Mouse (Mus musculus): ENCODE results near the gene Gm45618. TPM values are rescaled to one million over a fixed set of nuclear protein-coding genes. Genes with fewer than 3 reads are reported as not detected.
"Not testable (repeated sequence)": the region's sequence is repeated elsewhere in the genome, so short reads cannot be mapped to it uniquely, and the experiment has no call there.

Gene Gm45618
- polyA plus RNA-seq (2012; rRNA removed): not detected in 2 replicates

DNA sequence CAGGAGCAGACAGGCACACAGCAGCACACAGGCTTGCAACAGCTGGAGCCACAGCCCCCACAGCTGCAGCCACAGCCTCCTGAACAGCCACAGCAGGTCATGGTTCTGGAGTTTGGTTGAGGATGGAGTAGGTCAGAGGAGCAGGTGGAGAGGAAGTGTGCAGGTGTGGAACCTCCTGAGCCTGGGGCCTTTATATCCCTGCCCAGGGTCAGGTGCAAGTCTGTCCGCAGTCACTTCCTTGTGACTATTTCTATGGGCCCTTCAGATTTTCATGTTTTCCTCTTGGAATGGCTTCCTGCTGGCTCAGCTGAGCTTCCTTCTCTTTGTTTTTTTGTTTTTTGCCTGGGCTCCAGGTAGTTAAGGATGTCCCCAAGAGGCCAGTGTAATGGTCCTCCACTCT lies at the start of gene Gm45618:
Gene Gm45618 (minus strand): TSS at position 101 of the 400 bp plus-strand sequence.
- not testable (repeated sequence) for H3K4me3 ChIP-seq (ENCODE audit: low read depth, low read length); H3K27me3 ChIP-seq (ENCODE audit: control insufficient read depth, insufficient read depth, low read length); H3K4me1 ChIP-seq (ENCODE audit: control insufficient read depth, insufficient read depth, insufficient read length, low read length); H3K36me3 ChIP-seq (ENCODE audit: control insufficient read depth, insufficient read depth, low read length); H3K27ac ChIP-seq (ENCODE audit: insufficient read depth, low read depth, low read length)
- WGBS: 52% methylated on average over 1 of the region's 1 CpGs

DNA sequence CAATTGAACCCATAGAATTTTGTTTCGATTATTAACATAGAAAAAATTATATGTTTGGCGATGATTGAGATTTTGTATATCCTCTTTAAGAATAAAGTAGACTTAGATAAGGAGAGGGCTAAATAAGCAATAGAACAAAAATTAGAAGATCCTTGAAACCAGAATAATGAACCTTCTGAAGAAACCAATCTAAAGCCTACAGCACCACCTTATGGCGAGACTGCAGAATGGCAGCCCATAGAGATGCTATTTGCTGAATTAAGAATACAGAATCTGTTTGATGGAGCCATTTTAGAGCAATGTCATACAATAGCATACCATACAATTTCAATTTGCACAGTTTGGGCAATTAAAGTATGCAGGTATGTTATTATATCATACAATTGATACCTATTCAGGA lies 49.3 kb upstream of the Gm45618 start:
- no peaks in the 10 kb centered on the region; the same call in 1 of the 2 replicates for H3K27me3 ChIP-seq (ENCODE audit: control insufficient read depth, insufficient read depth, low read length)
- 49% methylated on average over 3 of the region's 3 CpGs for WGBS
- H3K4me1 ChIP-seq (ENCODE audit: control insufficient read depth, insufficient read depth, insufficient read length, low read length): no peaks in the 10 kb centered on the region
- TF ChIP-seq CTCF (IDR thresholded peaks at IDR 0.05; ENCODE audit: extremely low read depth, insufficient read length, insufficient replicate concordance, low read depth, low read length) (no peak), POLR2A (IDR thresholded peaks at IDR 0.05; ENCODE audit: low read depth, low read length) (no peak)
- H3K4me3 ChIP-seq (ENCODE audit: low read depth, low read length): no peak overlapping the region
- H3K36me3 ChIP-seq (ENCODE audit: control insufficient read depth, insufficient read depth, low read length): no peaks in the 10 kb centered on the region
- H3K27ac ChIP-seq (ENCODE audit: insufficient read depth, low read depth, low read length): no peak overlapping the region

DNA sequence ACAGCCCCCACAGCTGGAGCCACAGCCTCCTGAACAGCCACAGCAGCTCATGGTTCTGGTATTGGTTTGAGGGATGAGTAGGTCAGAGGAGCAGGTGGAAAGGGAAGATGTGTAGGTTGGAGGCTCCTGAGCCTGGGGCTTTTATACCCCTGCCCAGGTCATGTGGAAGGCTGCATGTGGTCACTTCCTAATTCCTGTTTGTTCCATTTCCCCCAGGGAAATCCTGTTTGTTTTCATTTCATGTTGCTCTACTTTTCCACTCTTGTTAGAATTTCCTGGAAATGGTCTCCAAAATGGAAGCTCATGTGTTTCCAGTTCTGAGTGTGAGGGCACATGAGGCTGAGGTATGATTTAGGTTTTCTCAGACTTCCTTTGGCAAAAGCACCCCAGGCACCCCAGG lies 45.1 kb upstream of the Gm45618 start, which contains the start of gene Gm4553:
Gene Gm4553 (minus strand): TSS at position 101 of the 400 bp plus-strand sequence.
- not testable (repeated sequence) for H3K27me3 ChIP-seq (ENCODE audit: control insufficient read depth, insufficient read depth, low read length); H3K27ac ChIP-seq (ENCODE audit: insufficient read depth, low read depth, low read length); H3K36me3 ChIP-seq (ENCODE audit: control insufficient read depth, insufficient read depth, low read length); H3K4me3 ChIP-seq (ENCODE audit: low read depth, low read length); H3K4me1 ChIP-seq (ENCODE audit: control insufficient read depth, insufficient read depth, insufficient read length, low read length)

DNA sequence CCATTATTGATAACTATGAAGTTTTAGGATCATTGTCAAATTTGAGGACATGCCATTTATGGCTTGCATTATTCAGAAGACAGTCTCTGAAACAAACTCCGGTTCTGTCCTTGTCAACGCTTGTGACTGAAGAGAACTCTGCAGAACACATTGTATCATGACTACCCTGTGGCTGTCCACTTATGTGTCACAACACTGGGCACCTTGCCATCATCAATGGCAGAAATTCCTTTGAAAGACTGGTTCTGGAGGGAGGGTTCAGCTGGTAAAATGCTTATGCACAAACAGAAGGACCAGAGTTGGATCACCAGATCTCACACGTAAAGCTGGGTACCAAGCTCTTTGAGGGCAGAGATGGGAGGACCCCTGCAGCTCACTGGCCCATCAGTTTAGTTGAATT lies 38.8 kb upstream of the Gm45618 start:
- WGBS: 95% methylated on average over 3 of the region's 3 CpGs
- Histone ChIP-seq H3K36me3 (ENCODE audit: control insufficient read depth, insufficient read depth, low read length) (no peaks in the 10 kb centered on the region), H3K4me3 (ENCODE audit: low read depth, low read length) (no peak overlapping the region), H3K27ac (ENCODE audit: insufficient read depth, low read depth, low read length) (no peak overlapping the region), H3K4me1 (ENCODE audit: control insufficient read depth, insufficient read depth, insufficient read length, low read length) (no peaks in the 10 kb centered on the region), H3K27me3 (ENCODE audit: control insufficient read depth, insufficient read depth, low read length) (no peaks in the 10 kb centered on the region)
- TF ChIP-seq POLR2A (IDR thresholded peaks at IDR 0.05; ENCODE audit: low read depth, low read length): no peak

DNA sequence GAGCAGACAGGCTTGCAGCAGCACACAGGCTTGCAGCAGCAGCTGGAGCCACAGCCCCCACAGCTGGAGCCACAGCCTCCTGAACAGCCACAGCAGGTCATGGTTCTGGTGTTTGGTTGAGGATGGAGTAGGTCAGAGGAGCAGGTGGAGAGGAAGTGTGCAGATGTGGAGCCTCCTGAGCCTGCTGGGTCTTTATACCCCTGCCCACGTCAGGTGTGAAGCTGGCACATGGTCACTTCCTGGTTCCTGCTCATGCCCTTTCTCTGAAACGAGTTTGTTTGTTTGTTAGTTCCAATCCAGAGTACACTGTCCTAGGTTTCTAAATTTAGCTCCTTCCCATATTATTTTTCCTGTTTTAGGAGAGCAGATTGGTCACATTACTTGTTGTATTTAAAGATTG lies 36.5 kb upstream of the Gm45618 start, which contains the start of gene Gm29735:
Gene Gm29735 (minus strand): TSS at position 101 of the 400 bp plus-strand sequence.
- not testable (repeated sequence) for H3K4me3 ChIP-seq (ENCODE audit: low read depth, low read length); H3K27me3 ChIP-seq (ENCODE audit: control insufficient read depth, insufficient read depth, low read length); H3K36me3 ChIP-seq (ENCODE audit: control insufficient read depth, insufficient read depth, low read length); H3K4me1 ChIP-seq (ENCODE audit: control insufficient read depth, insufficient read depth, insufficient read length, low read length); H3K27ac ChIP-seq (ENCODE audit: insufficient read depth, low read depth, low read length)
- WGBS: 29% methylated on average over 2 of the region's 2 CpGs

DNA sequence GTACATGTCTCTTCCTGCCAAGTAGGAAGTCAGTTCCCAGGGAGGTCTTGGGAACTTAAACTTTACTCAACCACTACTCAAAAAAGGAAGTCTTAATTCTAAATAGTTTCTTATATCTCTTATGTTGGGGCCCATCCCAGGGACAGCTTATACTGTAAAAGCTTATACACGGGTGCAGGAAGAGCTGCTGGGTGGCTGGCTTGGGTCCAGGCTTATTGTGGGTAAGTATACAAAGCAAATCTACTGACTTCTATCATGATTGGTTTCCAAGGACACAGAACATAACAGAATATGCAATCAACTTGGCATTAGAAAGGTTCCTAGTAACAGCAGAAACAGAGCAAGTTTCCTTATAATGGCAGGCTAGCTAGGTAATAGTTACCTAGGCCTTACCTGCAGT lies 34.8 kb upstream of the Gm45618 start:
- H3K4me3 ChIP-seq (ENCODE audit: low read depth, low read length): no peak overlapping the region
- no peaks in the 10 kb centered on the region for H3K4me1 ChIP-seq (ENCODE audit: control insufficient read depth, insufficient read depth, insufficient read length, low read length)
- WGBS: 7% methylated on average over 1 of the region's 1 CpGs
- H3K27ac ChIP-seq (ENCODE audit: insufficient read depth, low read depth, low read length): no peak overlapping the region
- no peaks in the 10 kb centered on the region for H3K36me3 ChIP-seq (ENCODE audit: control insufficient read depth, insufficient read depth, low read length)
- TF ChIP-seq CTCF (IDR thresholded peaks at IDR 0.05; ENCODE audit: extremely low read depth, insufficient read length, insufficient replicate concordance, low read depth, low read length) (no peak), POLR2A (IDR thresholded peaks at IDR 0.05; ENCODE audit: low read depth, low read length) (no peak)
- H3K27me3 ChIP-seq (ENCODE audit: control insufficient read depth, insufficient read depth, low read length): no peaks in the 10 kb centered on the region

DNA sequence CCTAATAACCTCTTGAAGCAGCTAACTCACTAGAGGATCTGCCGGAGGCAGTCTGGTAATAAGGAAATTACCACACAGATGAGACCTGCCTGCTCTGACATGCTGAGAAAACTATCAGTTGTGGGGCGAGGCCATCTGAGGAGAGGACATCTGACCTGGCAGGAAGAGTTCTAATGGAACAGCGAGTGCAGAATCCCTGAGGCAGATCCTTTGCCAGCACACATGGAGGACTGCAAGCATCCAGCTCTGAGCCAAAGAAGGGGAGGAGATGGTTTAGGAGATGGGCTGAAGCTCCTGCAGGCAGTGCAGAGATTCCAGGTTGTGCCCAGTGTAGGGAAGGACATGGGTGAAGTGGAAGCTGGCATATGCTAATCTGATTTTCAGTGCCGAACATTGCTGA lies 31.7 kb upstream of the Gm45618 start:
- Histone ChIP-seq H3K27me3 (ENCODE audit: control insufficient read depth, insufficient read depth, low read length) (no peaks in the 10 kb centered on the region), H3K27ac (ENCODE audit: insufficient read depth, low read depth, low read length) (no peak overlapping the region), H3K4me3 (ENCODE audit: low read depth, low read length) (no peak overlapping the region), H3K4me1 (ENCODE audit: control insufficient read depth, insufficient read depth, insufficient read length, low read length) (no peaks in the 10 kb centered on the region), H3K36me3 (ENCODE audit: control insufficient read depth, insufficient read depth, low read length) (no peaks in the 10 kb centered on the region)
- 61% methylated on average over 4 of the region's 4 CpGs for WGBS
- no peak for TF ChIP-seq POLR2A (IDR thresholded peaks at IDR 0.05; ENCODE audit: low read depth, low read length)

DNA sequence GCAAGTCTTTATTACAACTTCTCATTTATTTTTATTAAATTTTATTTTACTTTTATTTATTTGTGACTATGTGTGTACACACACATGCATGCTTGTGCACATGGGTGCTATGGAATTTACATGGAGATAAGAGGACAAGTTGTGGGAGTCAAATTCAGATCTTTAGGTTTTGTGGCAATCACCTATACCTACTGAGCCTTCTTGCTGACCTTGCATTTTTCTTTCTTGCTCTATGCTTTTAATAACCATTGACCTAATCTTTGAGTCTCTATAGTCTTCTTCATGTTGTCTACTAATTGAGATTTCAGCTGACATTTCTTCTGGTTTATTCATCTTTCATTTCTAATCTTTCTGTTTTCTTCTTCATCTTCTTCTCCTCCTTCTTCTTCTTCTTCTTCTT lies 28.1 kb upstream of the Gm45618 start:
- H3K36me3 ChIP-seq (ENCODE audit: control insufficient read depth, insufficient read depth, low read length): no peaks in the 10 kb centered on the region
- H3K27me3 ChIP-seq (ENCODE audit: control insufficient read depth, insufficient read depth, low read length): no peaks in the 10 kb centered on the region
- H3K4me1 ChIP-seq (ENCODE audit: control insufficient read depth, insufficient read depth, insufficient read length, low read length): no peaks in the 10 kb centered on the region; the same call in 1 of the 2 replicates
- TF ChIP-seq CTCF (IDR thresholded peaks at IDR 0.05; ENCODE audit: extremely low read depth, insufficient read length, insufficient replicate concordance, low read depth, low read length) (no peak), POLR2A (IDR thresholded peaks at IDR 0.05; ENCODE audit: low read depth, low read length) (no peak)
- H3K4me3 ChIP-seq (ENCODE audit: low read depth, low read length): no peak overlapping the region
- H3K27ac ChIP-seq (ENCODE audit: insufficient read depth, low read depth, low read length): no peak overlapping the region

Measured in small intestine, adult 2 months (tissue).